Mouse (Mus musculus) heart, embryonic 15.5 days (tissue): ENCODE results near the gene B4galt5. TPM values are rescaled to one million over a fixed set of nuclear protein-coding genes. Genes with fewer than 3 reads are reported as not detected.
"Not testable (repeated sequence)": the region's sequence is repeated elsewhere in the genome, so short reads cannot be mapped to it uniquely, and the experiment has no call there.

Experiments used
- ATAC-seq: fragments of 200-750 bp; cut with Nextera tagmentation; replicated peaks from 2 replicates; pipeline ENCODE4 v1.8.0; 2017; ENCODE audit warnings: low read depth, moderate TSS enrichment; ENCODE audit not compliant: insufficient number of reproducible peaks, insufficient read depth, low FRiP score
- H3K27ac ChIP-seq: fragments of 300-500 bp; sonication (generic); 2 replicates; pipeline ENCODE4 v1.5.1; 2015; ENCODE audit warnings: mild to moderate bottlenecking, inconsistent platforms
- H3K27me3 ChIP-seq: fragments of 300-500 bp; sonication (generic); 2 replicates; pipeline ENCODE4 v1.6.1; 2015; ENCODE audit warnings: inconsistent platforms
- H3K36me3 ChIP-seq: fragments of 300-500 bp; sonication (generic); 2 replicates; pipeline ENCODE4 v1.6.1; 2015; ENCODE audit warnings: mild to moderate bottlenecking, inconsistent platforms
- H3K4me1 ChIP-seq: fragments of 300-500 bp; sonication (generic); replicated peaks from 2 replicates; pipeline ENCODE4 v1.6.1; 2015; ENCODE audit warnings: inconsistent platforms
- H3K4me2 ChIP-seq: fragments of 300-500 bp; sonication (generic); 2 replicates; pipeline ENCODE4 v1.6.1; 2015; ENCODE audit warnings: inconsistent platforms, mild to moderate bottlenecking, moderate library complexity
- H3K4me3 ChIP-seq: fragments of 300-500 bp; sonication (generic); 2 replicates; pipeline ENCODE4 v1.5.1; 2015; ENCODE audit warnings: mild to moderate bottlenecking, inconsistent platforms
- H3K9ac ChIP-seq: fragments of 300-500 bp; sonication (generic); 2 replicates; pipeline ENCODE4 v1.6.1; 2015; ENCODE audit warnings: mild to moderate bottlenecking, inconsistent platforms
- H3K9me3 ChIP-seq: fragments of 300-500 bp; sonication (generic); replicated peaks from 2 replicates; pipeline ENCODE4 v1.6.1; 2016; ENCODE audit warnings: inconsistent platforms
- WGBS: fragments of 180-500 bp; shearing (Covaris S2); methylation state at CpG from one replicate; pipeline ENCODE4 v1.1.7; 2015; ENCODE audit warnings: mixed read lengths; 5-methylcytosine and 5-hydroxymethylcytosine counted together
- polyA plus RNA-seq: library from polyadenylated mRNA; unstranded; fragments of >200 nt; fragmentation: Nextera tagmentation; extraction: Ambion mirVana; gene quantifications from 2 replicates; pipeline ENCODE4 v1.2.1, GENCODE M21; 2015

Gene B4galt5
- polyA plus RNA-seq: 11.7 and 12.7 TPM in 2 replicates

DNA sequence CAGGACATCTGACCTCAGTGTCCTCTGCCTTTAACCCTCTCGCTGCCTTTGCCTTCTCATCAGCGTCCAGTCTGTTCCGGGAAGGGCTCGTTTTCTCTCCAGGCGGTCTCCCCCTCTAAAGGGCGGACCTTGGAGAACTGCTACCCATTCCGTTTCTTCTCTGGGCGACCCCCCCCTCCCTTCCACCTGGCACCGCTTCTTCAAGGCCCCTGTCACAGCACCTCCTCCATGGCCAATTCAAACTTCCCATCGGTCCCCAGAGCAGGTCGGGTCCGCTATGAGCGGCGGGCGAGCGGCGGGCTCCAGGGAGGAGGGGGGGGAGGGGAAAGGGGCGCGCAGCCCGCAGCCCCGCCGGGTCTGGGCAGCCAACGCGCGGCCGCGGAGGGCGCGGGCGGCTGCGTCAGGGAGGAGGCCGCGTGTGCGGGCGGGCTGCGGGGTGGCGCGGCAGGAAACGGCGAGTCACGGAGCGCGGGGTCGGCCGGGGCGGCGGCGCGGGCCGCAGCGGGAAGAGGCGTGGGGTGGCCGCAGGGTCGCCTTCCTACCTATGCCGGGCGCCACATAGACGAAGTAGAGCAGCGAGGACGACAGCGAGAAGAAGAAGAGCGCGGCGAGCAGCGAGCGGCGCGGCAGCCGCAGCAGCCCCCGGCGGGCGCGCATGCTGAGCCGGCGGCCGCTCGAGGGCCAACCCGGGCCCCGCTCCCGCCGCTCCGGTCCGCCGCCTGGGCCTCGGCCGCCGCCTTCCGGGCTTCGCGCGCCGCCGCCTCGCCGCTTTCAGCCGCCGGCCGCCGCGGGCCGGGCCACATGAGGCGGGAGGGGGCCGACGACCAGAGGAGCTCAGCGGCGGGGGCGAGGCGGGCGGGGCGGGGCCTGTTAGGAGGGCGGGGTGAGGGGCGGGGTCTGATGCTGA lies at the start of gene B4galt5:
TSS of gene B4galt5 (minus strand) at position 808 of the 907 bp plus-strand sequence.
- H3K9me3 ChIP-seq: no peaks in the 10 kb centered on the region
- peak within 1 kb of the TSS; percentile 89 for H3K27ac ChIP-seq
- H3K4me3 ChIP-seq: peak within 1 kb of the TSS; percentile 94
- H3K9ac ChIP-seq: peak within 1 kb of the TSS; percentile 90
- peak within 1 kb of the TSS; percentile 86 for H3K4me2 ChIP-seq
- no peaks in the 10 kb centered on the region for H3K36me3 ChIP-seq
- H3K4me1 ChIP-seq: peaks cover 38% of the 10 kb centered on the region
- peak; percentile 26; the same call in 1 of the 2 replicates for ATAC-seq
- WGBS: under 1% methylated on average over 101 of the region's 111 CpGs
- H3K27me3 ChIP-seq: no peaks in the 10 kb centered on the region

DNA sequence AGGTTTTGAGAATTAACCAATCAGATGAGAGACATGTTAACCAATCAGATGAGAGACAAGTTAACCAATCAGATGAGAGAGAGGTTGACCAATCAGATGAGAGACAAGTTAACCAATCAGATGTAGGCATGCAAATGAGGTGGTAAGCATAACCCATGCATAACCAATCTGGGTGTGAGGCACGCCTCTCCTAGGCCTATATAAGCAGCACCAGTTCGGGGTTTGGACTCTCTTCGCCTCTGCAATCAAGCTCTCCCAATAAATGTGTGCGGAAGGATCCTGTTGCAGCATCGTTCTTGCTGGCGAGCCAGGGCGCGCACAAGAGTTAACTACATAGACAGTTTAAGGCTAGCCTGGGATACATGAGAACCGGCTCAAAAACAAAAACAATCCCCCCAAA lies 47.4 kb upstream of the B4galt5 start:
- not testable (repeated sequence) for ATAC-seq, H3K4me2 ChIP-seq, H3K27me3 ChIP-seq, H3K9me3 ChIP-seq, H3K4me3 ChIP-seq, H3K4me1 ChIP-seq, H3K9ac ChIP-seq, H3K36me3 ChIP-seq, H3K27ac ChIP-seq
- 92% methylated on average over 9 of the region's 9 CpGs for WGBS

- Histone ChIP-seq H3K4me1 (no peaks in the 10 kb centered on the region), H3K36me3 (no peaks in the 10 kb centered on the region), H3K9me3 (no peaks in the 10 kb centered on the region), H3K4me2 (no peak overlapping the region), H3K9ac (no peak overlapping the region), H3K27ac (no peak overlapping the region), H3K4me3 (no peak overlapping the region), H3K27me3 (no peaks in the 10 kb centered on the region)
- ATAC-seq: no peak
- 43% methylated on average over 7 of the region's 7 CpGs for WGBS
Measured at GRCm38 (mm10) chr2:167394426-167394825, 45.4 kb upstream of the B4galt5 start.

GRCm38 (mm10) chr2:167386998-167387397 lies 38.0 kb upstream of the B4galt5 start:
- H3K9ac ChIP-seq: no peak overlapping the region
- H3K27me3 ChIP-seq: no peaks in the 10 kb centered on the region
- 0 out of 2 replicates have a peak, but pooled peaks have one; percentile 14 for ATAC-seq
- no peaks in the 10 kb centered on the region for H3K36me3 ChIP-seq
- 63% methylated on average over 6 of the region's 6 CpGs for WGBS
- H3K27ac ChIP-seq: no peak overlapping the region
- H3K4me1 ChIP-seq: peaks cover 15% of the 10 kb centered on the region
- no peak overlapping the region for H3K4me3 ChIP-seq
- no peaks in the 10 kb centered on the region for H3K9me3 ChIP-seq
- no peak overlapping the region for H3K4me2 ChIP-seq

DNA sequence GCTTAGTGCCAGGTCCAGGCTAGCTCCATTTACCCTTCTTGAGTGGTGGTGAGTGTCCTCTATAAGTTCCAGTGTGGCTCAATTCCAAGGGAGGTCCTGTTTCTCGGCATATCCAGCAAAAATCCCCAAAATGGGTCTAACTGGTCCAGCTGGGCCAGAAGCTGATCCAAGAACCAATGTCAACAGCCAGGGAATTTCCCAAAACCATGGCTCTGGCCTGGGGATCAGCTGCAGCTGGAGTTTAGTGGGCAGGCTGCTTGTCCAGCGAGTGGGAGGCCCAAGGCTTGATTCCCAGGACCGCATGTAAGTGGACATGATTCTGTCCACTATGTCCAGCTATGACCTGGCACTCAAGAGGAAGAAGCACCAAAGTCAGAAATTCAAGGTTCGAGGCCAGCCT lies 37.5 kb upstream of the B4galt5 start:
- Histone ChIP-seq H3K4me2 (no peak overlapping the region), H3K9me3 (no peaks in the 10 kb centered on the region), H3K4me1 (peaks cover 15% of the 10 kb centered on the region), H3K4me3 (no peak overlapping the region), H3K9ac (no peak overlapping the region), H3K27me3 (no peaks in the 10 kb centered on the region), H3K27ac (no peak overlapping the region), H3K36me3 (no peaks in the 10 kb centered on the region)
- 87% methylated on average over 4 of the region's 4 CpGs for WGBS
- no peak for ATAC-seq

- Histone ChIP-seq H3K9me3 (no peaks in the 10 kb centered on the region), H3K4me2 (peak overlapping the region; percentile 5; the same call in 1 of the 2 replicates), H3K27ac (peak overlapping the region; percentile 39), H3K36me3 (no peaks in the 10 kb centered on the region), H3K4me3 (no peak overlapping the region), H3K9ac (no peak overlapping the region), H3K27me3 (no peaks in the 10 kb centered on the region), H3K4me1 (peaks cover 20% of the 10 kb centered on the region)
- peak; percentile 56; the same call in 1 of the 2 replicates for ATAC-seq
- WGBS: 27% methylated on average over 13 of the region's 13 CpGs
Measured at GRCm38 (mm10) chr2:167383666-167384083, 34.7 kb upstream of the B4galt5 start.

GRCm38 (mm10) chr2:167382389-167382788 lies 33.4 kb upstream of the B4galt5 start:
- H3K27ac ChIP-seq: no peak overlapping the region
- no peaks in the 10 kb centered on the region for H3K27me3 ChIP-seq
- WGBS: 87% methylated on average over 7 of the region's 7 CpGs
- no peaks in the 10 kb centered on the region for H3K9me3 ChIP-seq
- no peak overlapping the region for H3K4me2 ChIP-seq
- peaks cover 20% of the 10 kb centered on the region for H3K4me1 ChIP-seq
- H3K4me3 ChIP-seq: no peak overlapping the region
- no peak overlapping the region for H3K9ac ChIP-seq
- no peak for ATAC-seq
- H3K36me3 ChIP-seq: no peaks in the 10 kb centered on the region

DNA sequence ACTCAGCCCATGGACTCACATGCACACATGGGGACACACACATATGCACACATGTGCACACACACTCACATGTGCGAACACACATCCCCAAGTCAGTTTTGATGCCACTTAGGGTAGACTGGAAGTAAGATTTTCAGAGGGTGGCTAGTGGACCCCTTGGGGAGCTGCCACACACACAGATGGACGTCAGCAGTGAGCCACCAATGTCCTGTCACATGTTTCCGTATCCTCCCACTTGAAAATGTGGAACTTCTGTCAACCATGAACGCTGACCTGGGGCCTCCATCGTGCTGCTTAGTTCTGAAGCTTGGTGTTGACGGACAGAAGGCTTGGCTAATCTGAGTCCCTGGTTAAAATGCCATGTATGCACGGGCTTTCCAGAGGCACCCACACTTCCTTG lies 32.6 kb upstream of the B4galt5 start:
- Histone ChIP-seq H3K4me3 (no peak overlapping the region), H3K27ac (no peak overlapping the region), H3K4me1 (peaks cover 16% of the 10 kb centered on the region), H3K27me3 (no peaks in the 10 kb centered on the region), H3K4me2 (no peak overlapping the region), H3K9ac (no peak overlapping the region), H3K36me3 (no peaks in the 10 kb centered on the region), H3K9me3 (no peaks in the 10 kb centered on the region)
- no peak for ATAC-seq
- 55% methylated on average over 7 of the region's 7 CpGs for WGBS

GRCm38 (mm10) chr2:167380615-167381285 lies 31.8 kb upstream of the B4galt5 start:
- Histone ChIP-seq H3K4me1 (peaks cover 21% of the 10 kb centered on the region), H3K9ac (no peak overlapping the region), H3K27ac (no peak overlapping the region), H3K4me2 (no peak overlapping the region), H3K9me3 (no peaks in the 10 kb centered on the region), H3K36me3 (no peaks in the 10 kb centered on the region), H3K4me3 (no peak overlapping the region), H3K27me3 (no peaks in the 10 kb centered on the region)
- WGBS: 62% methylated on average over 7 of the region's 7 CpGs
- no peak for ATAC-seq

DNA sequence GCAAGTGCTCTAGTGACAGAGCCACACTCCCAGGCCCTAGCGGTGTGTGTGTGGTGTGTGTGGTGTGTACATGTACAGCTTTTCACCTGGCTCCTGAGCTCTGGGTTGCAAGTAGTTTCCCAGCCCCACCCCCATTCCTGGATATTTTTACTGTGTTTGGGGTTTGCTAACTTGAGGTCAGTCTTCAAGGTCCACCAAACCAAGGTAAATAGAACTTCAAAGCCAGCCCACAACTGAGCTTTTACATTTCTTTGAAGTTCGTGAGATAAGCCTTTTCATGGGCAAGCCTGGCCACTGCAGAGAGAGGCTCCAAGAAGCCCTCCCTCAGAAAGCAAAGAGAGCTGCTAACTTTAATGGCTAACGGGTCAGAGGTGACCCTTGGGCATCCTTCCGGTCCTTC lies 30.0 kb upstream of the B4galt5 start:
- no peak for ATAC-seq
- no peaks in the 10 kb centered on the region for H3K27me3 ChIP-seq
- H3K9me3 ChIP-seq: no peaks in the 10 kb centered on the region
- no peak overlapping the region for H3K4me2 ChIP-seq
- no peak overlapping the region for H3K27ac ChIP-seq
- no peak overlapping the region for H3K9ac ChIP-seq
- no peak overlapping the region for H3K4me3 ChIP-seq
- H3K36me3 ChIP-seq: no peaks in the 10 kb centered on the region
- H3K4me1 ChIP-seq: peaks cover 26% of the 10 kb centered on the region
- WGBS: 42% methylated on average over 4 of the region's 4 CpGs

DNA sequence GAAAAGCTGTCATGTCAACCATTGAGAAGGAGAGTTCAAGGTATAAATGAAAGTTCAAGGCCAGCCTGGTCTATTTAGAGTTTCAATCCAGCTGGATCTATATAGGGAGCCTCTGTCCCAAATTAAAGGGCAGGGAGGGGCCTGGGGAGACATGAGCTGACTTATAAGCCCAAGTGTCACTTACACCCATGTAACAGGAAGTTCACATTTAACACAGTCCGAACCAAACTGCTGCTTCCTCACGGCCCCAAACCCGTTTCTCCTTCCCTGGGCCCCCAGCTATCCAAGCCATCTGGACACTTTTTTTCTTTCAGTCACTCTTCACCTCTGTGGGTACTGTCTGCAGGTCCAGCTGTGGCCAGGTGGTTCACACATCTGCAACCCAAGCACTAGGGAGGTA lies 28.7 kb upstream of the B4galt5 start:
- no peak overlapping the region for H3K27ac ChIP-seq
- H3K9ac ChIP-seq: no peak overlapping the region
- H3K9me3 ChIP-seq: no peaks in the 10 kb centered on the region
- H3K4me2 ChIP-seq: no peak overlapping the region
- H3K27me3 ChIP-seq: no peaks in the 10 kb centered on the region
- H3K36me3 ChIP-seq: no peaks in the 10 kb centered on the region
- no peak overlapping the region for H3K4me3 ChIP-seq
- no peak for ATAC-seq
- peaks cover 28% of the 10 kb centered on the region for H3K4me1 ChIP-seq
- 55% methylated on average over 3 of the region's 3 CpGs for WGBS
